Mouse (Mus musculus): ENCODE results near the gene Ggn.
"Not testable (repeated sequence)": the region's sequence is repeated elsewhere in the genome, so short reads cannot be mapped to it uniquely, and the experiment has no call there.

The Ggn gene

GRCm38 (mm10) chr7:29212775-29213560, 43.0 kb downstream of the Ggn start:
- DNase-seq (ENCODE audit: low spot score) = not testable (repeated sequence)

- no peak for DNase-seq (ENCODE audit: low spot score)
These were observed 43.7 kb downstream of the Ggn start, which contains the start of gene Catsperg1 for GRCm38 (mm10) chr7:29213675-29214082. Gene Catsperg1 (minus strand): TSS chr7:29214035.

- no peak for DNase-seq (ENCODE audit: low spot score)
These were observed 44.2 kb downstream of the Ggn start for GRCm38 (mm10) chr7:29214236-29214635.

- DNase-seq (ENCODE audit: low spot score) = no peak
These were observed 44.8 kb downstream of the Ggn start for GRCm38 (mm10) chr7:29214846-29215245.

Measured in ovary, postnatal 10 days (tissue).